Mouse (Mus musculus): ENCODE results near the gene Txndc15. TPM values are rescaled to one million over a fixed set of nuclear protein-coding genes. Genes with fewer than 3 reads are reported as not detected.

Txndc15 gene
- total RNA-seq, 2 experiments from 2014 or later = 7.0 to 11.5 TPM

DNA sequence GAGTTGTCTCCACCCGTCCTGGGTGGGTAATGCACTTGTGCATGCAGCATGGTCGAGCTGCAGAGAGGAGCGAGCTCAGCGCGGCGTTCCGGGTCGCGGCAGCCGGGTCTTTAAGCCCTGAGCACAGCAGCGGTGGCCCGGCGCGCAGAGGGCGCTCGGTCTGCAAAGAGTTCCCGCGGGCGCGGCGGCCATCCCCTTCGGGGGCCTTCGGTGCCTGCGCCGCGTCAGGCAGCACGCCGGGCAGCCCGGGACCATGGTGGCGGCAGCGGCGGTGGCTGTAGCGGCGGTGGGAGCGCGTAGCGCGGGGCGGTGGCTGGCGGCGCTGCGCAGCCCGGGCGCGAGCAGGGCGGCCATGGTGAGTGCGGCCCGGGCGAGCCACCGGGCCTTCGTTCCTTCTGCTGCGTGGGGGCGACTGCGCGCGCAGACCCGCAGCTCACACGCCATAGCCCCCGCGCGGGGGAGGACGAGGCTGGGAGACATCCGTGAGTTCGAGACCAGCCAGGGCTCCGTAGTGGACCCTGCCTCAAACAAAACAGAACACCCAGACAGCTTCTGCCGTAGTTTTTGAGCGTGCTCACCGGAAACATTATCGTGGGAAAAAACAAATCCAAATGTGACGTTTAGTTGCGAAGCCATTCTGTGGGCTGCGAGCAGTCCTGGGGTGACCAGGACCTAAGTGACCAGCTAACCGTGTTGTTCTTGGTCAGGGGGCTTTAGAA is 12.8 kb downstream of the Txndc15 start, which contains the start of gene Pcbd2:
Gene Pcbd2, plus strand, starts transcription at position 249 of the 719 bp plus-strand sequence.
- ATAC-seq (replicated peaks; ENCODE audit: low FRiP score, poor library complexity, severe bottlenecking) = peak; percentile 91

DNA sequence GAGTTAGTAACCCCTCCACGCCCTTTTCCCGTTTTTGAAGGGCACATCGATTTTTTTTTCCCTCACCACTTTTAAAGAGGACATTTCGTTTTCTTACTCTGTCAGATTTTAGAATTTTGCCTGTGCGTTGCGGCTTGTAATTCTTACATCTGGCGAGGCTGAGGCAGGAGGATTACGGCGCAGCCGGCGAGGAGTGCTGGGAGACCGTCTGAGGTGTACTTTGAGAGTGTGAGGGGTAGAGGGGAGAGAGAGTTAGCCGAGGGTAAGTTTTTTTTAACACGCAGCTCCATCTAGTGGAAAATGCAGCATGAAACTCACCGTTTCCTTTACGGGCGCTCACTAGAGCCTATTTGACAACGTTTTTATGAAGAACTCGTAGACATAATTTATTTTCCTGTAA is 13.4 kb downstream of the Txndc15 start:
- peak; percentile 90 for ATAC-seq (replicated peaks; ENCODE audit: low FRiP score, poor library complexity, severe bottlenecking)

DNA sequence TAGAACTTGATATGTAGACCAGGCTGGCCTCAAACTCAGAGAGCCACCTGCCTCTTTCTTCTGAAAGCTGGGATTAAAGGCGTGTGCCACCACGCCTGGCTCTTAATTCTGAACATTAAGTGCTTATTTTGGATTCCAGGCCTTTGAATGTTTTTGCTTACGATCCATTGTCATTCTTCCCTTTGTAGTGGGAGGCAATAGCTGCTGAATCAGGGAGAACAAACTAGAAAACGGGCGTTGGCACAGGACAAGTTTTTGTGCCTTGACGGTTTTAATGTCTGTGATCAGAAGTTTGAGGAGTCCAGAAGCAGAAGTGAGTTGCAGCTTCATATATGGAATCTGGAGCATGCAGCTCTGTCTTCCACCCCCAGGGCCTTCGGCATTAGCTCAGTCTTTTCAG is 16.3 kb downstream of the Txndc15 start:
- no peak for ATAC-seq (replicated peaks; ENCODE audit: low FRiP score, poor library complexity, severe bottlenecking)

DNA sequence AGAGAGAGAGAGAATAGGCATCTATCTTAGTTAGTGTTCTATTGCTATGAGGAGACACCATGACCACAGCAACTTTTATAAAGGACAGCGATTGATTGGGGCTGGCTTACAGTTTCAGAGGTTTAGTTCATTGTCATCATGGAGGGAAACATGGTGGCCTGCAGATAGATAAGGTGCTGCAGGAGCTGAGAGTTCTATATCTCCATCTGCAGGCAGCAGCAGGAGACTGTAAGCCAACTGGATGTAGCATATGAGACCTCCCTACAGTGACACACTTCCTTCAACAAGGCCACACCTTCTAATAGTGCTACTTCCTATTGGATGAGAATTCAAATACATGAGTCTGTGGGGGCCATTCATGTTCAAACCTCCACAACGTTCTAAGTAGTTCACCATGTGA is 17.7 kb downstream of the Txndc15 start:
- no peak for ATAC-seq (replicated peaks; ENCODE audit: low FRiP score, poor library complexity, severe bottlenecking)

DNA sequence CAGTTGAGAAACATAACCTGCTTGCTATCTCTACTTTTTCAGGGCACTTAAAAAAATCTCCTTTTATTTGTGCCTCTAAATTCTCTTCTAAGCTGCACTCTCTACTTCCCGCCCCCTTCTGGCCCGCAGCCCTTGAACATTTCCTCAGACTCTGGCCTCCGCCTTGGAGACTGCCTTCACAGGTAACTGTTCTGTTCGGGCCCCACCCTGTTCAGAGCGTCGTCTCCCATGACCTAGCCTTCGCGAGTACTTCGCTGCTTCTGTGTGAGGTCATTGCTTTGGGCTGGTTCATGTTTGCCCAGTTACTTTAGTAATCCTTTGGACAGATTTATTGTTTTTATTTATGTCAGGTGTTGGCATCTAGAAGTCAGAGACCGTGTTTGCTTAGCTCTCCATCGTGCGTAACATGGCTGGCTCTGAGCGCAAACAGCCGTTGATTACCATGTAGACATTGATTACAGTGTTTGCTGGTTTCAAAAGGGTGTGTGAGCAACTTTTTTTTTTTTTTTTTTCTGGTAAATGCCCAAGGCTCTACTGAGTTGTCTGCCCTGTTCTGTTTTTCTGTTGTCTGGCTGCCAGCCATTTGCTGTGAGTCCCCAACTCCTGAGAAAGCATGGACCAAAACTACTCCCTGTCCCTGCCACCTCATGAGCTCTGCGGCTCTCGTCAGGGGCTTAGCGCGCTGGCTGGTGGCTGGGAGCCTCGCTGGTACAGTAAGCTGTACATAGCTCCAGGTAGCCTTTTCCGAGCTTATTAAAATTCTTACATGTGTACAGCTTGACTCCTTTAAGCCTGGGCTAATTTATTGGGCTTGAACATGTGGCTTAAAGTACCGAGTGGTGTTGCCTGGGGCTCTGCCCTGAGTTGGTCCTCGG is 19.4 kb downstream of the Txndc15 start:
- no peak for ATAC-seq (replicated peaks; ENCODE audit: low FRiP score, poor library complexity, severe bottlenecking)

DNA sequence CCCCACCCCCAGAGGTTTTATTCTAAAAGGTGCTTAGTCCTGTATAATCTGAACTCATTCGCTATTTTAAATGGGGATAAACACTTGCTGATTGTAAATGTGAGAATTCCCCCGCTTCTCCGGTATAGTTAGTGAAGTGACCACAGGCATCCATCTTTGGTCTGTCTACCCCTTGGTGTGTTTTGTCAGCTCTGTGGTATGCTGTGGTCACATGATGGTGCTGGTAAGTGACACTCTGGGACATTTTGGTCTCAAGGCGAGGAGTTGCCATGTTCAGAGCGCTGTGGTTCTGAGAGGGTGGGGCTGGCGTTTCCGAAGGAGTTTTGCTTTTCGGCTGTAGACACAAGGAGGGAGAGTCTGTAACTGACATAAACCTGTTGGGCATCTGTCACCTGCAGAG is 23.4 kb downstream of the Txndc15 start:
- no peak for ATAC-seq (replicated peaks; ENCODE audit: low FRiP score, poor library complexity, severe bottlenecking)

DNA sequence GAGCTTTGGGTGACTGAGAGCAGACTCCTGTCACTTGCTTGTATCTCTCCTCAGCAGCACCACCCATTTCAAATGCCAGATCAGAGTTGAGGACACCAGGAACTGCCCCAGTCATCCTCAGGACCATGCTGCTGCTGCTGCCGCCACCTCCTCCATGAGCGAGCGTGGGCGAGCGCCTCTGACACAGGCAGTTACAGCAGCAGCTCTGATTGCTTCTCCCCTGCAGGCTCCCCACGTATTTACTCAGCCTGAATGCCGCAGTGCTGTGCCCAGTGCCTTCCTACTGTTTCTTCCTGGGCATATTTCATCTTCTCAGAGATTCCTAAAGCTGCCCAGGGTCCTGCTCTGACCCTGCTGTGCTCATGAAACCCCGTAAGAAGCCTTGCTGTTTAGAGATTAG is 27.9 kb downstream of the Txndc15 start:
- no peak for ATAC-seq (replicated peaks; ENCODE audit: low FRiP score, poor library complexity, severe bottlenecking)

DNA sequence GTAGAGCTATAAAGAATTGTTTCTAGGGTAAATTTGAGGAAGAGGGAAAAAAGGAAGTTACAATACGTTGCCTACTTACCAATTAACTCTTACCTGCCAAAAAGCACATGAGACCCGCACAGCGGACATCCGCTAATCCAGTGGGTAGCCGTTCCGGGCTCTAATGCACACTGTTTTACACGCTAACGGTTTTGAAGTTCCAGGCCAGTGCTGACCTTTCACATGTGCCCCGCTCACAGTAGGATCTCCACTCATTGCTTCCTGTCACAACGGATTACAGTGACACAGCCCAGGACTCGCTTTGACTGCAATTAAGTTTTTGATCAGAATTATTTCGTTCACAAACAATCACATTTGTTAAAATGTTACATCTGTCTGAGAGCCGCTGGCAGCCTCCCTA is 39.9 kb downstream of the Txndc15 start:
- ATAC-seq (replicated peaks; ENCODE audit: low FRiP score, poor library complexity, severe bottlenecking) = no peak

DNA sequence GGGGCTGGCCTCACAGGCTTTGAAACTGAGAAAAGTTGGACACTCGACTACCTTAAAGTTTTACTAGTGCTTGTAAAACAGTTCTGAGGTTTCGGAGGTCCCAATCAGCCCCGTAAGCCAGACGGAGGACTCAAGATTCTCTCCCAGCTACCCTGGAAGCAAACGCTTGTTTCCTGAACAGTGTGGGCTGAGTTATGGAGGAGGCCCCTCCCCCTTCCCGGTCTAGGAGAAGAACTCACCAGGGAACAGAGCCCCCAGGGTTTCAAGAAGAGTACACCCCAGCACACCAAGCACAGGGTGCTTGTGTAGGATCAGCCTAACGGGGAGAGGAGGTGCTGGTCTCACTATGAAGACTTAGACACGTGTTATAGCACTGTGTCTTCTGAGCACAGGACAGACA is 42.3 kb downstream of the Txndc15 start:
- ATAC-seq (replicated peaks; ENCODE audit: low FRiP score, poor library complexity, severe bottlenecking) = no peak

DNA sequence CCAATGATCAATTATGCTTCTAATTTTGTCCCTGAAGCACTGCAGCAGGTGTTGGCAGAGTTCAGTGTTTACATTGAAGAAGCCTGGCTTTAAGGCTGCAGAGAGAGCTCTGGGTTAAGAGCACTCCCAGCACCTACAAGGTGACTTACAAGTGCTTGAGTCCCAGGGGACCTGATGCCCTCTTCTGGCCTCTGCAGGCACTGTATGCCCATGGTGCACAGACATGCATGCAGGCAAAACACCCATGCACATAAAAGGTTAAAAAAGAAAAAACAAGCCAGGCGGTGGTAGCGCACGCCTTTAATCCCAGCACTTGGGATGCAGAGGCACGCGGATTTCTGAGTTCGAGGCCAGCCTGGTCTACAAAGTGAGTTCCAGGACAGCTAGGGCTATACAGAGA is 43.2 kb downstream of the Txndc15 start:
- ATAC-seq (replicated peaks; ENCODE audit: low FRiP score, poor library complexity, severe bottlenecking) = no peak

DNA sequence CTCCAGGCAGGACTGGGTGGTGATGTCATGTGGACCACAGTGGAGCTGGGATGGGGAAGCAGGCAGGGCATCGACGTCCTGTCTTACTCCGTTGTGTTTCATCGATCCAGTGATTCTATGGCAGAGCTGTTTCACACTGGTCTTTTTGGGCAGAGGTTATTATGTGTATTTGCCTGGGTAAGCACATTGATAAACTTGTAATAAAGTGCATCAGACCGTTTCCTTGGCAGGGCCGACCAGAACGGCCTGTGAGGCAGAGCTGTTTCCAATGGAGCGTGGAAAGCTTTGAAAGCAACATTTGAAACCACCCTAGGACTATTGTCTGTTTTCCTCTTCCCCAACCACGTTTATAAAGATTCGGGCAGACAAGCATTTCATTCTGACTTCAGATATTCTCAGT is 46.1 kb downstream of the Txndc15 start:
- ATAC-seq (replicated peaks; ENCODE audit: low FRiP score, poor library complexity, severe bottlenecking) = no peak

DNA sequence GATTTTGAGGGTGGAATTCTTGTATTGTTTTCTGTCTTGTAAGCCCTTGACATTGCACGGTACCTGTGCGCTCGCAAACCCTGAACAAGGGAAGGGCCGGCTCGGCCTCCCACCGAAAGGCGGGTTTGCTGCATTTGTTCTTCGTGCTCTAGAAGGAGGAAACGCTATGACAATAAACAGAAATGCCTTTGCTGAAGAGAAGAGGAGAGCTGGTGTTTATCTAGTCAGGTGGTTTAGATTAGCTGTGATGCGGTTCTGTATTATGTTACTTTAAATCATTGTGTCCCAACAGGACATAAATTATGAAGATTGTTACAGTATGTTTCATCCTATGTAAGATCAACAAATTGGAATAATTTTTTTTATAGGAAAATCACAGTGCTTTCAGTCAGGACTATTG is 47.0 kb downstream of the Txndc15 start:
- ATAC-seq (replicated peaks; ENCODE audit: low FRiP score, poor library complexity, severe bottlenecking) = no peak

DNA sequence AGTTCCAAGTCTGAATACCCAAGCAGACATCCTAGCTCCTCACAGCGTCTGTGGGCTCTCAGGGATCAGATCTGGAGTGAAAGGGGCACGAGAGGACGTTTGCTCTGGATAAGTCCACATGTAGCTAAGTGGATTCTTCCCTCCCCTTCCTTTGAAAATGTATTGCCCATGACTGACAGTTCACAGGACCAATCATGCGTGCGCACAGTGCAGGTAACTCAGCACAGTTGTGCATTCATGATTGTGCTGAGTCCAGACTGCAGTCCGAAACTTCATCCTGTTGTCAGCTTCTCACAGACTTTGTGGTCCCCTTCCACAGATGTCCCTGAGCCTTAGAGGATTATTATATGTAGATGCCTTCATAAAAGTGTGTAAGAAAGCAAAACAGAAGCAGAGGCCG is 59.9 kb downstream of the Txndc15 start:
- ATAC-seq (replicated peaks; ENCODE audit: low FRiP score, poor library complexity, severe bottlenecking) = no peak

DNA sequence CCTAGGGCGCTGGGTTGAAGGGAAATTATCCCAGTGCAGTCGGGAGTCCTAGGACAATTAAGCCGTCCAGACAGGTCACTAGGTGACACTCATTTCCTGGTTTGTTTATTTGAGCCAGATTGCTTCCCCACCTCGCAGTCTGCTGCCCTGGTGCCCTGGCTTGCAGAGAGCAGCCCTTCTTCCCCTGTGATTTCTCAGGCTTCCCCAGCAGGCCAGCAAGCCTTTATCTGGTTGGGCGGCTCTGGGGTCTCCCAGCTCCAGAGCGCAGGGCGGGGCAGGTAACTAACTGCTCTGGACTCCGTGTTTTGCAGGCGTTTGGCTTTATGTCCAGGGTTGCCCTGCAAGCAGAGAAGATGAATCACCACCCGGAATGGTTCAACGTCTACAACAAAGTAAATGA is 60.6 kb downstream of the Txndc15 start:
- no peak for ATAC-seq (replicated peaks; ENCODE audit: low FRiP score, poor library complexity, severe bottlenecking)

Other genes with a start within 250 kb of the Txndc15 start
- gene Dbn1, start 226.5 kb upstream of the Txndc15 start, total RNA-seq (2015; ENCODE audit: low replicate concordance) = 0.42 TPM in 1 of 2 replicates, not detected in the other
- gene Dbn1, start 226.5 kb upstream of the Txndc15 start, total RNA-seq (2017; ENCODE audit: low replicate concordance) = not detected in 2 replicates
- gene Pdlim7, start 201.0 kb upstream of the Txndc15 start, total RNA-seq (2015; ENCODE audit: low replicate concordance) = 1.7 and 1.9 TPM in 2 replicates
- 2.4 and 2.9 TPM in 2 replicates for gene Pdlim7, start 201.0 kb upstream of the Txndc15 start, total RNA-seq (2017; ENCODE audit: low replicate concordance)
- 11.9 and 19.2 TPM in 2 replicates for gene Dok3, start 185.4 kb upstream of the Txndc15 start, total RNA-seq (2015; ENCODE audit: low replicate concordance)
- 12.5 and 12.9 TPM in 2 replicates for gene Dok3, start 185.4 kb upstream of the Txndc15 start, total RNA-seq (2017; ENCODE audit: low replicate concordance)
- 1.3 and 3.6 TPM in 2 replicates for gene Ddx41, start 178.0 kb upstream of the Txndc15 start, total RNA-seq (2015; ENCODE audit: low replicate concordance)
- 14.1 and 17.6 TPM in 2 replicates for gene Ddx41, start 178.0 kb upstream of the Txndc15 start, total RNA-seq (2017; ENCODE audit: low replicate concordance)
- 35.9 and 38.6 TPM in 2 replicates for gene Fam193b, start 143.5 kb upstream of the Txndc15 start, total RNA-seq (2015; ENCODE audit: low replicate concordance)
- 18.0 and 23.7 TPM in 2 replicates for gene Fam193b, start 143.5 kb upstream of the Txndc15 start, total RNA-seq (2017; ENCODE audit: low replicate concordance)
- 16.3 and 23.4 TPM in 2 replicates for gene Tmed9, start 140.9 kb upstream of the Txndc15 start, total RNA-seq (2015; ENCODE audit: low replicate concordance)
- gene Tmed9, start 140.9 kb upstream of the Txndc15 start, total RNA-seq (2017; ENCODE audit: low replicate concordance) = 25.1 and 34.2 TPM in 2 replicates
- 0.77 and 0.84 TPM in 2 replicates for gene B4galt7, start 114.8 kb upstream of the Txndc15 start, total RNA-seq (2015; ENCODE audit: low replicate concordance)
- 0.42 and 4.3 TPM in 2 replicates for gene B4galt7, start 114.8 kb upstream of the Txndc15 start, total RNA-seq (2017; ENCODE audit: low replicate concordance)
- gene Caml, start 91.6 kb upstream of the Txndc15 start, total RNA-seq (2015; ENCODE audit: low replicate concordance) = 12.9 and 14.6 TPM in 2 replicates
- 6.4 and 26.3 TPM in 2 replicates for gene Caml, start 91.6 kb upstream of the Txndc15 start, total RNA-seq (2017; ENCODE audit: low replicate concordance)
- 32.6 and 35.4 TPM in 2 replicates for gene Ddx46, start 79.6 kb upstream of the Txndc15 start, total RNA-seq (2015; ENCODE audit: low replicate concordance)
- 36.6 and 42.2 TPM in 2 replicates for gene Ddx46, start 79.6 kb upstream of the Txndc15 start, total RNA-seq (2017; ENCODE audit: low replicate concordance)
- 15.2 and 23.6 TPM in 2 replicates for gene B230219D22Rik, start 21.5 kb upstream of the Txndc15 start, total RNA-seq (2015; ENCODE audit: low replicate concordance)
- gene B230219D22Rik, start 21.5 kb upstream of the Txndc15 start, total RNA-seq (2017; ENCODE audit: low replicate concordance) = 15.1 and 19.1 TPM in 2 replicates
- gene Pcbd2, start 12.7 kb downstream of the Txndc15 start, total RNA-seq (2015; ENCODE audit: low replicate concordance) = 12.5 TPM in 1 of 2 replicates, not detected in the other
- gene Pcbd2, start 12.7 kb downstream of the Txndc15 start, total RNA-seq (2017; ENCODE audit: low replicate concordance) = 11.2 and 24.4 TPM in 2 replicates
- not detected in 2 replicates for gene Catsper3, start 69.9 kb downstream of the Txndc15 start, total RNA-seq (2015; ENCODE audit: low replicate concordance)
- gene Catsper3, start 69.9 kb downstream of the Txndc15 start, total RNA-seq (2017; ENCODE audit: low replicate concordance) = not detected in 2 replicates
- gene Pitx1, start 121.5 kb downstream of the Txndc15 start, total RNA-seq (2015; ENCODE audit: low replicate concordance) = 0.58 TPM in 1 of 2 replicates, not detected in the other
- not detected in 2 replicates for gene Pitx1, start 121.5 kb downstream of the Txndc15 start, total RNA-seq (2017; ENCODE audit: low replicate concordance)